Mouse (Mus musculus): ENCODE results near the gene Nup205. TPM values are rescaled to one million over a fixed set of nuclear protein-coding genes. Genes with fewer than 3 reads are reported as not detected.

The Nup205 gene
- polyA plus RNA-seq (2012; rRNA removed), result 53.2 and 59.0 TPM in 2 replicates

DNA sequence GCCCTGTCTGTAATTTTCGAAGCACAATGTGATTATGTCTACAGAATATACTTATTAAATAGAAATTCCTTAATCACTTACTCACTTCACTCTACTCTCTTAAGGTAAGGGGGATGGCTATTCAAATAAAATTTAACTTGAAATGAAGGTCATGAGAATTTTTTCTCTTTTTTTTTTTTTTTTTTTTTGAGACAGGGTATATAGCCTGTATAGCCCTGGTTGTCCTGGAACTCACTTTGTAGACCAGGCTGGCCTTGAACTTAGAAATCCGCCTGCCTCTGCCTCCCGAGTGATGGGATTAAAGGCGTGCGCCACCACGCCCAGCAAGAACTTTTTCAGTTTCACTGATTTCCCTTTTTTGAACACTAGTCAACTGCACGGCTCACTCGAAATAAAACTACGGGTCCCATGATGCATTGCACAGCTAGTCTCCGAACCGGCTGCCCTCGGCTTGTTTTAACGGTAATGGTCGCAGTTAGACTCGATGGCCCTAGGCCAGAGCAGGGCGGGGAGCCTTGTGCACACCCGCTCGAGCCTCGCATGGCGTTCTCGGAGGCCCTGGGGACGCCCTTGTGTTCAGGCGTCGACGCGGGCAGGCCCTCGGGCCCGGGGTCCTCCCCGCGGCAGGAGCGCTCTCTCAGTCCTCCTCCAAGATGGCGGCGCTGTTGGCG lies at the start of gene Nup205:
Gene Nup205 (plus strand): TSS at position 443 of the 671 bp plus-strand sequence.

DNA sequence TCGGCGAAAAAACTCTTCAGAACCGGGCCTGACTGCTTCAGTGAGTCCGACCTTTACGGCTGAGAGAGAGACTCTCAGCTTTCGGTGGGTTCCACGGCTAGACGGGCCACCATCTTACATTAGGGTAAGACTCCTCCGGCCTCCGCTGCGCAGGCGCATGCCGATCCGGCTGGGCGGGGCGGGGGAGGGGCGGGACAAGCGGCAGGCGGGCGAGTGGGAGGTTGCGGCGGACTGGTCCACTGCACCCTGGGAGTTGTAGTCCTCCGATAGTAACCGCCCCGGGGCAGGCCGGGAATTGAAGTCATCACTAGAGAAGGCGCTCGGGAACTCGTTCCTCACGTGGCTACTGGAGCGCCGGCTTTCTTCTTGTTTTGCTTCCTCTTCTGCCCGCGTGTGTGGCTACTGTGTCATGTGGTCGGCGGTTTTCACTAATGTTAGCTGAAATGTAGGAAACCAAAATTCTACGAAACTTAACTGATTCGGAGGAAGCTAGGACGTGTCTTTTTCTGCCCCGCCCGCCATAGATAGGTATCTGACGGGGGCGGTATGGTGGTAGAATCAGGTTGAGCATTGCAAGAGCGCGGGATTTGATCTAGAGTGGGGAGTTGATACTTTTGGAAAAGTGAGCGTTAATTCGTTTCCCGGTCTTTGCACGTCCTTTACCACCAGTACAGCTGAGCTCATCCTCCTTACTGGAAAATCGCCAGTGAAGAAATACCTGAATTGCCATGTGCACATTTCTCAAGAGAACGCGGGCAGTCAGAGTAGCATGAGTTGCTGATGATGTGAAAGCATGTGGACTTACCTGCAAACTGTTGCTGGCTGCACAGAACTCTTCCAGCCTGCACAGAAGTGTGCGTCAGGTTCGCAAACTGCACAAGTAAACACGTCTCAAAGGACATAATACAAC lies 43.4 kb upstream of the Nup205 start, which contains the start of gene Cnot4:
Gene Cnot4 (minus strand): TSS at position 146 of the 910 bp plus-strand sequence.

Other genes with a start within 250 kb of the Nup205 start
- gene Slc23a4, start 189.0 kb upstream of the Nup205 start, polyA plus RNA-seq (2012; rRNA removed), result 1.8 and 2.1 TPM in 2 replicates
- gene Cnot4, start 43.7 kb upstream of the Nup205 start, polyA plus RNA-seq (2012; rRNA removed), result 24.7 and 25.5 TPM in 2 replicates
- gene Slc13a4, start 130.7 kb downstream of the Nup205 start, polyA plus RNA-seq (2012; rRNA removed), result 2.5 and 3.6 TPM in 2 replicates
- 0.20 and 1.2 TPM in 2 replicates for gene Fam180a, start 148.7 kb downstream of the Nup205 start, polyA plus RNA-seq (2012; rRNA removed)